Mouse (Mus musculus) hindbrain, embryonic 13.5 days (tissue): Measurements from ENCODE around the gene Arl14. TPM values are rescaled to one million over a fixed set of nuclear protein-coding genes. Genes with fewer than 3 reads are reported as not detected.

Source experiments
- ATAC-seq: fragments of 200-750 bp; cut with Nextera tagmentation; 2 replicates; pipeline ENCODE4 v1.8.0; 2017; ENCODE audit warnings: moderate TSS enrichment; ENCODE audit not compliant: low FRiP score
- H3K27ac ChIP-seq: fragments of 300-500 bp; sonication (generic); 2 replicates; pipeline ENCODE4 v1.5.1; 2015; ENCODE audit warnings: inconsistent platforms, mild to moderate bottlenecking, moderate library complexity
- H3K27me3 ChIP-seq: fragments of 300-500 bp; sonication (generic); 2 replicates; pipeline ENCODE4 v1.6.1; 2015; ENCODE audit warnings: mild to moderate bottlenecking, inconsistent platforms
- H3K36me3 ChIP-seq: fragments of 300-500 bp; sonication (generic); 2 replicates; pipeline ENCODE4 v1.6.1; 2015; ENCODE audit warnings: mild to moderate bottlenecking, inconsistent platforms
- H3K4me1 ChIP-seq: fragments of 300-500 bp; sonication (generic); replicated peaks from 2 replicates; pipeline ENCODE4 v1.6.1; 2015; ENCODE audit warnings: inconsistent platforms
- H3K4me2 ChIP-seq: fragments of 300-500 bp; sonication (generic); 2 replicates; pipeline ENCODE4 v1.6.1; 2015; ENCODE audit warnings: inconsistent platforms, mild to moderate bottlenecking, moderate library complexity
- H3K4me3 ChIP-seq: fragments of 300-500 bp; sonication (generic); 2 replicates; pipeline ENCODE4 v1.5.1; 2015; ENCODE audit warnings: mild to moderate bottlenecking, inconsistent platforms
- H3K9ac ChIP-seq: fragments of 300-500 bp; sonication (generic); 2 replicates; pipeline ENCODE4 v1.6.1; 2015; ENCODE audit warnings: mild to moderate bottlenecking, inconsistent platforms
- H3K9me3 ChIP-seq: fragments of 300-500 bp; sonication (generic); 2 replicates; pipeline ENCODE4 v1.6.1; 2016; ENCODE audit warnings: inconsistent platforms
- WGBS: fragments of 180-500 bp; shearing (Covaris S2); methylation state at CpG from one replicate; pipeline ENCODE4 v1.1.7; 2015; 5-methylcytosine and 5-hydroxymethylcytosine counted together
- polyA plus RNA-seq: library from polyadenylated mRNA; unstranded; fragments of >200 nt; fragmentation: Nextera tagmentation; extraction: Ambion mirVana; gene quantifications from 2 replicates; pipeline ENCODE4 v1.2.1, GENCODE M21; 2015

Arl14 gene
- polyA plus RNA-seq, 1 experiment from 2014 or later: not detected

GRCm38 (mm10) chr3:69195251-69195650 is 27.0 kb upstream of the Arl14 start:
- H3K9ac ChIP-seq: no peak overlapping the region

GRCm38 (mm10) chr3:69198098-69198497 is 24.1 kb upstream of the Arl14 start:
- Histone ChIP-seq H3K36me3 (no peaks in the 10 kb centered on the region), H3K4me2 (no peak overlapping the region), H3K4me3 (no peak overlapping the region), H3K9me3 (no peaks in the 10 kb centered on the region), H3K4me1 (peaks cover 6% of the 10 kb centered on the region), H3K27ac (no peak overlapping the region), H3K27me3 (no peaks in the 10 kb centered on the region), H3K9ac (no peak overlapping the region)
- ATAC-seq: peak; percentile 61; the same call in 1 of the 2 replicates
- 57% methylated on average over 2 of the region's 2 CpGs for WGBS

More at GRCm38 (mm10) chr3:69195251-69195650, 27.0 kb upstream of the Arl14 start:
- no peak overlapping the region for H3K4me2 ChIP-seq
- ATAC-seq: no peak
- no peak overlapping the region for H3K4me3 ChIP-seq
- peaks cover 6% of the 10 kb centered on the region for H3K4me1 ChIP-seq
- WGBS: 63% methylated on average over 8 of the region's 8 CpGs
- no peaks in the 10 kb centered on the region for H3K9me3 ChIP-seq
- no peaks in the 10 kb centered on the region for H3K27me3 ChIP-seq
- H3K27ac ChIP-seq: no peak overlapping the region
- no peaks in the 10 kb centered on the region for H3K36me3 ChIP-seq

GRCm38 (mm10) chr3:69200251-69200650 is 22.0 kb upstream of the Arl14 start:
- Histone ChIP-seq H3K27ac (no peak overlapping the region), H3K4me3 (no peak overlapping the region), H3K4me2 (no peak overlapping the region), H3K36me3 (no peaks in the 10 kb centered on the region), H3K9ac (no peak overlapping the region), H3K9me3 (no peaks in the 10 kb centered on the region), H3K27me3 (no peaks in the 10 kb centered on the region), H3K4me1 (peaks cover 6% of the 10 kb centered on the region)
- ATAC-seq: no peak
- 91% methylated on average over 1 of the region's 1 CpGs for WGBS

- no peak for ATAC-seq
- no peak overlapping the region for H3K4me2 ChIP-seq
- no peak overlapping the region for H3K4me3 ChIP-seq
- 74% methylated on average over 2 of the region's 2 CpGs for WGBS
- H3K27ac ChIP-seq: no peak overlapping the region
- no peak overlapping the region for H3K9ac ChIP-seq
- H3K4me1 ChIP-seq: peaks cover 6% of the 10 kb centered on the region
- H3K9me3 ChIP-seq: no peaks in the 10 kb centered on the region
- H3K27me3 ChIP-seq: no peaks in the 10 kb centered on the region
- H3K36me3 ChIP-seq: no peaks in the 10 kb centered on the region
These were observed 21.0 kb upstream of the Arl14 start for GRCm38 (mm10) chr3:69201206-69201605.

GRCm38 (mm10) chr3:69202876-69203275 is 19.3 kb upstream of the Arl14 start:
- H3K36me3 ChIP-seq: no peaks in the 10 kb centered on the region
- no peak overlapping the region for H3K9ac ChIP-seq
- WGBS: 82% methylated on average over 4 of the region's 4 CpGs
- H3K4me2 ChIP-seq: no peak overlapping the region
- ATAC-seq: no peak
- no peak overlapping the region for H3K4me3 ChIP-seq
- H3K27ac ChIP-seq: no peak overlapping the region
- H3K4me1 ChIP-seq: peaks cover 6% of the 10 kb centered on the region
- no peaks in the 10 kb centered on the region for H3K27me3 ChIP-seq
- no peaks in the 10 kb centered on the region for H3K9me3 ChIP-seq

GRCm38 (mm10) chr3:69205266-69206054 is 16.8 kb upstream of the Arl14 start:
- no peak overlapping the region for H3K4me2 ChIP-seq
- H3K27me3 ChIP-seq: no peaks in the 10 kb centered on the region
- 82% methylated on average over 7 of the region's 7 CpGs for WGBS
- no peak overlapping the region for H3K9ac ChIP-seq
- no peaks in the 10 kb centered on the region for H3K9me3 ChIP-seq
- ATAC-seq: no peak
- H3K27ac ChIP-seq: no peak overlapping the region
- no peaks in the 10 kb centered on the region for H3K36me3 ChIP-seq
- H3K4me3 ChIP-seq: no peak overlapping the region
- H3K4me1 ChIP-seq: no peaks in the 10 kb centered on the region

- no peak for ATAC-seq
- Histone ChIP-seq H3K9ac (no peak overlapping the region), H3K27ac (no peak overlapping the region), H3K9me3 (no peaks in the 10 kb centered on the region), H3K4me2 (no peak overlapping the region), H3K4me3 (no peak overlapping the region), H3K36me3 (no peaks in the 10 kb centered on the region), H3K27me3 (no peaks in the 10 kb centered on the region), H3K4me1 (no peaks in the 10 kb centered on the region)
- WGBS: 93% methylated on average over 10 of the region's 10 CpGs
These were observed 15.9 kb upstream of the Arl14 start for GRCm38 (mm10) chr3:69206193-69206893.

- Histone ChIP-seq H3K9me3 (no peaks in the 10 kb centered on the region), H3K27ac (no peak overlapping the region), H3K4me3 (no peak overlapping the region), H3K9ac (no peak overlapping the region), H3K4me1 (no peaks in the 10 kb centered on the region), H3K27me3 (no peaks in the 10 kb centered on the region), H3K36me3 (no peaks in the 10 kb centered on the region), H3K4me2 (no peak overlapping the region)
- 77% methylated on average over 12 of the region's 12 CpGs for WGBS
- no peak; the same call in 1 of the 2 replicates for ATAC-seq
These were observed 13.5 kb upstream of the Arl14 start for GRCm38 (mm10) chr3:69208441-69209309.

GRCm38 (mm10) chr3:69212246-69212645 is 10.0 kb upstream of the Arl14 start:
- Histone ChIP-seq H3K4me2 (no peak overlapping the region), H3K9ac (no peak overlapping the region), H3K9me3 (no peaks in the 10 kb centered on the region), H3K4me3 (no peak overlapping the region), H3K4me1 (no peaks in the 10 kb centered on the region), H3K27me3 (no peaks in the 10 kb centered on the region), H3K36me3 (no peaks in the 10 kb centered on the region), H3K27ac (no peak overlapping the region)
- WGBS: 85% methylated on average over 2 of the region's 2 CpGs
- ATAC-seq: no peak

- H3K27ac ChIP-seq: no peak overlapping the region
- H3K27me3 ChIP-seq: no peaks in the 10 kb centered on the region
- H3K4me2 ChIP-seq: no peak overlapping the region
- no peaks in the 10 kb centered on the region for H3K36me3 ChIP-seq
- no peak overlapping the region for H3K9ac ChIP-seq
- no peaks in the 10 kb centered on the region for H3K4me1 ChIP-seq
- ATAC-seq: no peak
- no peak overlapping the region for H3K4me3 ChIP-seq
- H3K9me3 ChIP-seq: 0 out of 2 replicates have a peak, but pooled peaks cover 2% of the 10 kb centered on the region
- 86% methylated on average over 5 of the region's 5 CpGs for WGBS
These were observed 8.8 kb upstream of the Arl14 start for GRCm38 (mm10) chr3:69213465-69213864.

- H3K9ac ChIP-seq: no peak overlapping the region
- H3K4me3 ChIP-seq: no peak overlapping the region
- no peak for ATAC-seq
- 0 out of 2 replicates have a peak, but pooled peaks cover 2% of the 10 kb centered on the region for H3K9me3 ChIP-seq
- H3K27me3 ChIP-seq: no peaks in the 10 kb centered on the region
- H3K4me2 ChIP-seq: no peak overlapping the region
- H3K27ac ChIP-seq: no peak overlapping the region
- H3K36me3 ChIP-seq: no peaks in the 10 kb centered on the region
- 89% methylated on average over 5 of the region's 5 CpGs for WGBS
- H3K4me1 ChIP-seq: no peaks in the 10 kb centered on the region
These were observed 7.7 kb upstream of the Arl14 start for GRCm38 (mm10) chr3:69214566-69214965.

GRCm38 (mm10) chr3:69222502-69222900 is 282 bp downstream of the Arl14 start:
- H3K4me1 ChIP-seq: no peaks in the 10 kb centered on the region
- no peak overlapping the region for H3K9ac ChIP-seq
- no peaks in the 10 kb centered on the region for H3K27me3 ChIP-seq
- no peaks in the 10 kb centered on the region for H3K36me3 ChIP-seq
- 0 out of 2 replicates have a peak, but pooled peaks cover 2% of the 10 kb centered on the region for H3K9me3 ChIP-seq
- no peak overlapping the region for H3K27ac ChIP-seq
- H3K4me2 ChIP-seq: no peak overlapping the region
- 93% methylated on average over 14 of the region's 14 CpGs for WGBS
- ATAC-seq: no peak
- no peak overlapping the region for H3K4me3 ChIP-seq
